Mouse (Mus musculus) erythroblast, embryonic 14.5 days (primary cell): ENCODE measurements around the gene Rpl37.

Source experiments
- GATA1 ChIP-seq: IDR thresholded peaks from 2 replicates; pipeline ENCODE4 v1.6.1; 2012; ENCODE audit warnings: low read length, inconsistent platforms, mixed read lengths
- TAL1 ChIP-seq: IDR thresholded peaks from 3 replicates; pipeline ENCODE4 v1.6.1; 2012; ENCODE audit warnings: low read length, inconsistent platforms, mixed read lengths

DNA sequence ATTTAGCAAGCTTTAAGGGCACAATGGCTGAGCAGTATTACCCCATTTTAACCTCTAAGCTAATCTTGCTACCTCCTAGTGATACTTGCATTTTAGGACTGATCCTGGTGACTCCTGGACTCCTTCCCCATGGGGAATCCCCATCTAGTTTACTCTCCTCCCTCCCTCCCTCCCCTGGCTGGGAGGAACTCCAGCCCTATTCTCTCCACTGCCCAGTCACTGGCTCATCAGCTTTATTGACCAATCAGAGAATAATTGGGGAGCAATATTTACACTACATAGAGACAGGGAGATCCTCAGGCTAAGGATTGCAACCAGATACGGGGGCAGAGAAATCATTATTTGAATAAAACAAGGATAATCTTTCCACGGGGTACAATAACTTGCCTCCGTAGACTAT, 17.7 kb downstream of the Rpl37 start:
- no peak for TF ChIP-seq GATA1
- TF ChIP-seq TAL1 = no peak
